Mouse (Mus musculus) kidney, postnatal 25 days (tissue): Measurements from ENCODE around the gene Afmid.

ENCODE experiments used
- DNase-seq, 2 experiments: peaks; one replicate each; pipeline ENCODE4 v3.0.0; 2021; ENCODE audit warnings: mixed read lengths in 2 of 2

Afmid gene

DNA sequence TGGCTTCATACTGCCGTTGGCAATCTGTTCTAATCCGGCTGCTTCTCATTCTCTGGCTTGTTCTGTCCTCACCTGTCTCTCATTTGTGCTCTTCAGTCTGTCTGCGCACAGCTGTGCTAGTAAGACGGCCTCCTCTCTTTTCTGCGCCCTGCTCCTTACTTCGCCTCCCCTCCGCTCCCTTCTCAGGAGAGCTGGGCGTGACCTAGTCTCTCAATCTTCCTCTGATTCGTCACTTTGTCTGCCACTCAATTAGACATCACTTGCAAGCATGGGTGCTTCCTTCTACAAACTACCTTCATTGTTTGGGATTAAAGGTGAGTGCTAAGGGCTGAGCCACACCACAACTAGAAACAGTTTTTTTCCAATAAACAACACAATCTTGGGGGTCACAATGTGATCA is 28.5 kb downstream of the Afmid start:
- DNase-seq: no peak

DNA sequence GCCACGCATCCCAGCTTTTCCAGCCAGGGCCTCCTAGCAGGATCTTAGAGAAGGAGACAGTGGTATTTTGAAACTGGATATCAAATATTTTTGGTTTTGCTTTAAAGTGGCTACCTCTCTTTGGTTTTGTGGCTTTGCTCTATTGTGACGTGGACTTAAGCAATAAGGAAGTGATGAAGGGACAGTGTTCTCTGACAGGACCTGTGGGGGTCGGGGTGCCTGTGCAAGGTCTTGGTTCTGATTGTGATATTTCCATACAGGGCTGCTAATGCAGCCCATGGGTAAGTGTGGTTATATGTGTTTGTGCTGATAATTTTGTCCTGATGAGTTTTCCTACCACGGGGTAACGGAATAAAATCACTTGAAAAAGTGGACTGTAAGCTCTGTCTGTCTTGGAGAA is 29.6 kb downstream of the Afmid start:
- DNase-seq: no peak

DNA sequence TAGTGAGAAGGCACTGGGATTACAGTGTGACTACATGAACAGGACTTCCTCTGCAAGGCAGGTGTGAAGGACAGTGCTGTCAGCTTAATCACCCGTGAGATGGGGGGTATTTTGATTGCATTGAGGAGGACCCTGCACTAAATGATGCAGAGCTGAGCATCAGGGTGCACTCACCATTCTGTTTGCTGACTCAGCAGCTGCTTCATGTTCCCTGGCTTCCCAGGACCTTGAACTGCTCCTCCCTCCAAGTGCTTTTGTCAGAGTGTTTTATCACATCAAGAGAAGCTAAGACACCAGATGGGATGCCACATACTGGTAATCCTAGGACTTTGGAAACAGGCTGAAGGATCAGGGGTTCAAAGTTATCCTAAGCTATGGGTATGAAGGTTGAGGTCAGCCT is 30.3 kb downstream of the Afmid start:
- no peak for DNase-seq

DNA sequence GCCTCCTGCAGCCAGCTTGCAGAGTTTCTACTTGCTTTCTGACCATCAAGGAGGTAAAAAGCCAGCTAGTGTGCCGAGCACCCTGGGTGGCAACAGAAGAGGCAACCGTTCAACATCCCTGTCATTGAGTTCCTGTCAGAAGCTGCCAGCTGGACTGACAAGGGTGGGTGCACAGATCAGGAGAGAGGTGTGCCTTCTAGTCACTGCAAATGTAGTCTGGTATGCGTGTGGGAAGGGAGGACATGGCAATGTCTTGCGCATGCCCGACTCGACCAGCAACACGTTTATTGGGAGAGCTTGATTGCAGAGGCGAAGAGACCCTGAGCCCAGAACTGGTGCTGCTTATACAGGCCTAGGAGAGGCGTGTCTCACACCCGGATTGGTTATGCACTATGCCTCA is 31.7 kb downstream of the Afmid start:
- no peak for DNase-seq

DNA sequence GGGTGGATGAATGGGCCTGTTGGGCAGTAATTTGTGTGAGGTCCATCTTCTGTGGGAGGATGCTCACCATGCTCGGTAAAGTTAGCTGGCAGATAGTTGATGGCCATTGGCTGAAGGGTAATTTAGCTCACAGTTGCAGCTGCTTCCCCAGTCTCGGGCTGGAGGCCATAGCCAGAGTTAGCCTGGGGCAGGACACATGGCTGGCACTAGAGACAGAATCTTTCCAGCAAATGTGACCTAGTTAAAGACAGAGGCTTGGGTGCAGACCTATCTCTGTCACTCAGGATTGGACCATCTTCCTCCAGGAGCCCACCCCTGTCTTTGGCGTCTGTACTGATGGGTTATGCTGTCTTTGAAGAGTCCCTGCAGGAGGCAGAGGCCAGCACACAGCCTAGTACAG is 32.7 kb downstream of the Afmid start:
- no peak for DNase-seq

DNA sequence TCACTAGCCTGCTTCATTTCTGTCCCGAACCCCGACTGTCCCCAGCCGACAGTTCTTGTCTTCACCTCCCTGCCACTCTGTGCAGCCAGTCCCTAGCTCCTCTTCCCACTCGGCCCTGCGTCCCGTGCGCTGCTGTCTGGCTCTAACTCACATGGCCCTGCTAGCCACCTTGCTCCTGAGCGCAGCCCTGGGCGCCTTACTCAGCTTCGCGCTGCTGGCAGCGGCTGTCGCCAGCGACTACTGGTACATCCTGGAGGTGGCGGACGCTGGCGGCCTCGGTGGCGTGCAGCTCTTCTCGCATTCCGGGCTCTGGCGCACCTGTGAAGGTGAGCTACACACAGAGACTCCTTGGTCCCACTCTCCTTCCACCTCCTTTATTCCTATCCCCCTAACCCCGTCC is 34.9 kb downstream of the Afmid start, which contains the start of gene Tmem235:
TSS of gene Tmem235 (plus strand) at position 152 of the 400 bp plus-strand sequence.
- DNase-seq: no peak

- peak; percentile 64 to 84 for DNase-seq
Measured at GRCm38 (mm10) chr11:117863174-117863856, 37.6 kb downstream of the Afmid start.

DNA sequence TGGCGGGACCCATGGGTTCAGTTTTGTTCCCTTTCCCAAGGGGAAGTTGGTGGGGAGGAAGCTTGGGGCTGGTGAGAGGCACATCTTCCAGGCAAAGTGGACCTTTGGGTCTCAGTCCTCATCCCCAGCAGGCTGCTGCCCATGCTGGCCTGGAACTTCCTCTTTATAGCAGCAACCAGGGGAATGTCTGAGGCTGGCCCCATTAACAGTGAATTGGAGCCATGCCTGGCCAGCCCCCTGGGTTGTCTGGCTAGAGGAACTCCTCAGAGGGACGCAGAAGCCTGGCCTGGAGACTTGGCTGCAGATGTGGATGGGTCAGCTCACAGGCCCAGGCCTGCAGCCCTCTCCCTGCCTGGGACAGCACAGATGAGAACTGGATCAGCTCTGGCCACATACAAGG is 39.1 kb downstream of the Afmid start:
- DNase-seq: no peak

- peak; percentile 59 to 76 for DNase-seq
Measured at GRCm38 (mm10) chr11:117865988-117866387, 40.3 kb downstream of the Afmid start.

DNA sequence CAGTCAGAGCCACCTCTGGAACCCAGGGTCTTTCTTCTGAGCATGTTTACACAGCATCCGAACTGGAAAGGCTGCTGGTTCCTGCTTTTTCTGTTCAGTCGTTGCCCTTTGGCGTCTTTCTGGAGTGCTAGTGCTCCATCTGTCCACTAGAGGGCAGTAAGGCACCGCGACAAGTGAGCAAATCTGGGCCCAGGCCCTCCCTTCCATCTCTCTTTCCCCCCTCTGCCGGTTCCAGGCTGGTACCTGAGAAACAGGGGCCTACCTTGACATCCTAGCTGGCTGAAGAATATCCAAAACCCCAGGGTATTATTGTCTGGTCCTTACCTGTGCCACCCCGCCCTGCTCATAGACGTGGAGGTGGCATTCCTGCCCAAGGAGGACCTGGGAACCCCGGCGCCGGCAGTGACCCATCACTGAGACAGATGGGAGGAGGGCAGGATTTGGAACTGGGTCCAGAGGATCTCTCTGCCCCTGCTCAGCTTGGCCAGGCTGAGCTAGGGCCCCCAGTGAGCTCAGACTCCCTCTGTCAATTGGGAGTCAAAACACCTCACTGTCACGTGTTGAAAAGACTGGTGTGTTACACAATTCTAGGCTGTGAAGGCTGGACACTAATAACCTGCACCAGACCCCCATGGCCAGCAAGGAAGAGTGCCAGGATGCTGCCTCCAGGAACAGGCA is 45.1 kb downstream of the Afmid start:
- peak; percentile 69 to 78 for DNase-seq

GRCm38 (mm10) chr11:117871376-117871775 is 45.7 kb downstream of the Afmid start:
- DNase-seq: no peak

GRCm38 (mm10) chr11:117871911-117872584 is 46.3 kb downstream of the Afmid start:
- DNase-seq: no peak

DNA sequence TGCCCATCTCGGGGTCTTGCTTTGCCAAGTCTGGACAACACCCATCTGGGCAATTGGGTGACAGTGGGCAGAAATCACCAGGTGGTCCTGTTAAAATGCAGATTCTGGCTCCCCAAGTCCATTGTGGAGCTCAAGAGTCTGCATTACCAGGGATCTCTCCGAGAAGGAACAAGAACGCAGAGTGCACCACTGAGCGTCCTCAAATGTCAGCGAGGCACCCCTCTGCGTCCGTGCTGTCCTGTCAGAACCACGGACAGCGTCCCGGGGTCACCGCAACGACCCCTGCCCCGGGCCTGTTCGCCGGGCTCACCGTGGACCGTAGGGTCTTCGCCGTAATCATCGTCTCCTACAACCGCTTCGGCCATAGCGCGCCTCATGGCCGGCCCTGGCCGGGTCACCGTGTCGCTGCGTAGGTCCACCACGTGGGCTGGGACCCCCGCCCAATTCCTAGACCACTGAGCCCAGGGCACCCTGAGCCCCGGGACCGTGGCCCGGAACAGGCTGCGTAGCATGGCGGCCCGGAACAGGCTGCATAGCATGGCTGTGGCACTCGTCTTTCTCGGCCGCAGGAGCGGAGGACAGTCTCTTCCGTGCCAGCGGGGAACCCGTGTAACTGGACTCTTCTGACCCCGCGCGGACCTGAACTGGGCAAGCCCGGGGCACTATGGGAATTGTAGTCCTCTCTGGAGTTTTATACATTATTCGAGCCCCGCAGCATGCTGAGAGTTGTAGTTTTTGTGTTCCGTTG is 47.3 kb downstream of the Afmid start, which contains the start of gene Tha1:
TSS of gene Tha1 (minus strand) at position 621 of the 748 bp plus-strand sequence.
- DNase-seq: peak; percentile 90 to 93

DNA sequence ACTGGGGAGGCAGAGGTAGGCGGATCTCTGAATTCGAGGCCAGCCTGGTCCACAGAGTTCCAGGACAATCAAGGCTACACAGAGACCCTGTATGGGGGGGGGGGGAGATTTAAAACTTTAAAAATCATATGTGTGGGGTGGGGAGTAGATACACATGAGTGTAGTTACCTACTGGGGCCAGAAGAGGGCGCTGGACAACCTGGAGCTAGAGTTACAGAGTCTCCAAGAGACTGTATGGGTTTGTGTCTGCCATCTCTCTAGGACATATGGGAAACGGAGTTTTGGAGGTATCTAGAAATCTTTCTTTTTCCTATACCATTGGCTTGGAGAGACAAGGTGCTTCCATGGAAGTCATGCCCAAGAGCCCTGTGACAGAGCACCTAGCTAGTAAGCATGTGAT is 48.7 kb downstream of the Afmid start:
- DNase-seq: no peak

- no peak for DNase-seq
Measured at GRCm38 (mm10) chr11:117875681-117876080, 50.0 kb downstream of the Afmid start.

DNA sequence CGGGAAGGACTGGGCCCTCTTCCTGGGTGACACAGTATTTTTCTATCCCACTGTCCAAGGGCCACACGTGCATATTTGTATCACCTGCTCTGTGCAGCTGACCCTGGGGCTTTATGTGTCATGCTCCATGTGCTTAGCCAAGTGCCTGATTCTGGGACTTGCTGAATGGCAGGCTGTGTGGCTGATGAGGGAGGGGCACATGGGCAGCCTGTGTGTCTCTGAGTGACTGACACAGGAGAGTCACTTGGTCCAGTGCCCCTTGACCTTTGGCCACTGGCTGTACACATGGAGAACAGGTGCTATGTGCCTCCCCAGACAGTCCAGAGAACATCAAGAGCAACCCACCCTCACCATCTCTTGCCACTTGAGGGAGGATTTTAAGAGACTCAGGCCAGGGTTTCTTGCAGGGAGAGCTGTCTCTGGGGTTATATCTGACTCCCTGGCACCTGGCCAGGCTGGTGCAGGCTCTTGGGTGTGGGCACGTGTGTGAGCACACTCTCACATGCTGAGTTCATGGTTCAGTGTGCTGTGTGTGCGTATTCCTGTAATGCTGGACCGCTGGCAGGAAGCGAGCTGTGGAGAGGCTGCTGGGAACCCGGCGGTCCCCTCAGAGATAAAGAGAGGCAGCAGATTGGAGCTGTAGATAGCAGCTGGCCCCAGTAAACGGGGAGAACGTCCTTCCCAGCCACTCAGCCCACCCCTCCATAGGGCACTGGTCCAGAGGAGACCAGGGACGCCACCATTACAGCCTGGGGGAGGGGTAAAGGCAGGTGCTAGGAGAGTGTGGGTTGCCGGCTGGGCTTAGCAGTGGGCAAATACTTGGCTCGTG is 52.4 kb downstream of the Afmid start:
- DNase-seq: peak; percentile 54 to 83

- DNase-seq: no peak
Measured at GRCm38 (mm10) chr11:117878892-117879291, 53.2 kb downstream of the Afmid start.

- DNase-seq: no peak
Measured at GRCm38 (mm10) chr11:117879676-117880075, 54.0 kb downstream of the Afmid start.

DNA sequence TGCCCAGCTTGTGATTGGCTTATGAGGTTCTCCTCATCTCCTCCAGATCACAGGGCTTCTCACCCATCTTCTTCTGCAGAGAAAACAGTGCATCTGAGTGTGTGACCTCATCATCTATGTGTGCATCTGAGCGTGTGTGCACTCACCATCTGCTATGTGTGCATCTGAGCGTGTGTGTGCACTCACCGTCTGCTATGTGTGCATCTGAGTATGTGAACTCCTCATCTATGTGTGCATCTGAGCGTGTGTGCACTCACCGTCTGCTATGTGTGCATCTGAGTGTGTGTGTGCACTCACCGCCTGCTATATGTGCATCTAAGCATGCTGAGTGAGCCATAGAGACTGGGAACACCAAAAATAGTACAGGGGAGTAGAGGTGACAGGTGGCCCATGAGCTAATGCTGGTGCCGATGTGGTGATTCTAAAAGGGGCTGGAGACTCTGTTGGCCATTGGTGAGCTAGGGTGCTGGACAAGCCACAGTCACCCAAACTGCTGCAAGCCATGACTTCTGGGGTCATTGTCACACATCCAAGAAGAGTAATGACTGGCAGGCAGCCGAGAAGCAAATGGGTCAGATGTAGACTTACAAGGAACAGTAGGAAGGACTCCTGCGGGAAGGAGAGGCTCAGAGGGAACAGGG is 54.7 kb downstream of the Afmid start:
- DNase-seq: peak in 1 of 2 experiments; percentile 25

- no peak for DNase-seq
Measured at GRCm38 (mm10) chr11:117880977-117881358, 55.2 kb downstream of the Afmid start.

GRCm38 (mm10) chr11:117881787-117882186 is 56.1 kb downstream of the Afmid start:
- peak; percentile 79 to 80 for DNase-seq

DNA sequence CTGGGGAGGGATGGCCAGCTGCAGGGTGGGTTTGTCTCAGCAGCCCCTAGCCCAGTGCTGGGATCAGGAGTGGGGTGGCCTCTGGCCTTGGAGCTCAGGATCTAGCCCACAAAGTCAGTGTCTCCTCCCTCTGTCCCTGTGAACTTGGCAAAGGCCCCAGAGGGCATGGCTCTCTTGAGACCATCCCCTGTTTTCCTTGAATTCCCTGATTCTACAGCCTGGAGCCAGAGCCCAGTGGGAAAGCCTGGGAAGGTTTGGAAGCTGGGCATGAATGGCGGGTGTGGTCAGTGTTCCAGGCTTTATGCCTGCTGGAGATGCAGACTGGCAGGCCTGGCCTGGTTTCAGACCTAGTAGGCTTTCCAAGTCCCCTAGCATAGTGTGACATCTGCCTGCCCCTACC is 56.5 kb downstream of the Afmid start:
- peak; percentile 48 to 56 for DNase-seq
